Mouse (Mus musculus): Measurements from ENCODE around the gene Pde4b.

The Pde4b gene

GRCm38 (mm10) chr4:102623789-102624611 lies 536.7 kb downstream of the Pde4b start:
- no peak for DNase-seq

GRCm38 (mm10) chr4:102624937-102625336 lies 537.6 kb downstream of the Pde4b start:
- no peak for DNase-seq

- DNase-seq = no peak
Measured at GRCm38 (mm10) chr4:102627799-102628198, 540.5 kb downstream of the Pde4b start.

- no peak for DNase-seq
Measured at GRCm38 (mm10) chr4:102629621-102630020, 542.3 kb downstream of the Pde4b start.

- no peak for DNase-seq
Measured at GRCm38 (mm10) chr4:102630261-102630660, 542.9 kb downstream of the Pde4b start.

GRCm38 (mm10) chr4:102631624-102632023 lies 544.3 kb downstream of the Pde4b start:
- no peak for DNase-seq

GRCm38 (mm10) chr4:102633241-102633640 lies 545.9 kb downstream of the Pde4b start:
- DNase-seq = no peak

GRCm38 (mm10) chr4:102635258-102635657 lies 547.9 kb downstream of the Pde4b start:
- DNase-seq = peak; percentile 13

- no peak for DNase-seq
Measured at GRCm38 (mm10) chr4:102635944-102636343, 548.6 kb downstream of the Pde4b start.

GRCm38 (mm10) chr4:102637348-102637910 lies 550.1 kb downstream of the Pde4b start:
- DNase-seq = no peak

- no peak for DNase-seq
Measured at GRCm38 (mm10) chr4:102640942-102641341, 553.6 kb downstream of the Pde4b start.

GRCm38 (mm10) chr4:102644062-102644461 lies 556.7 kb downstream of the Pde4b start:
- no peak for DNase-seq

GRCm38 (mm10) chr4:102647056-102647455 lies 559.7 kb downstream of the Pde4b start:
- DNase-seq = no peak

GRCm38 (mm10) chr4:102655331-102655730 lies 568.0 kb downstream of the Pde4b start:
- no peak for DNase-seq

- peak; percentile 43 for DNase-seq
Measured at GRCm38 (mm10) chr4:102656494-102657036, 569.2 kb downstream of the Pde4b start.

Measured in thymus, postnatal 25 days (tissue).